Mouse (Mus musculus) bone marrow macrophage, adult 2 months (primary cell): ENCODE measurements around the gene 1700037C18Rik.

ENCODE experiments used
- CTCF ChIP-seq: IDR thresholded peaks from 2 replicates; pipeline ENCODE4 v1.5.1; 2012; ENCODE audit warnings: low read depth, mild to moderate bottlenecking, low read length, moderate library complexity
- POLR2A ChIP-seq: IDR thresholded peaks from 2 replicates; pipeline ENCODE4 v1.6.1; 2012; ENCODE audit warnings: mild to moderate bottlenecking, low read depth, low read length, borderline replicate concordance

DNA sequence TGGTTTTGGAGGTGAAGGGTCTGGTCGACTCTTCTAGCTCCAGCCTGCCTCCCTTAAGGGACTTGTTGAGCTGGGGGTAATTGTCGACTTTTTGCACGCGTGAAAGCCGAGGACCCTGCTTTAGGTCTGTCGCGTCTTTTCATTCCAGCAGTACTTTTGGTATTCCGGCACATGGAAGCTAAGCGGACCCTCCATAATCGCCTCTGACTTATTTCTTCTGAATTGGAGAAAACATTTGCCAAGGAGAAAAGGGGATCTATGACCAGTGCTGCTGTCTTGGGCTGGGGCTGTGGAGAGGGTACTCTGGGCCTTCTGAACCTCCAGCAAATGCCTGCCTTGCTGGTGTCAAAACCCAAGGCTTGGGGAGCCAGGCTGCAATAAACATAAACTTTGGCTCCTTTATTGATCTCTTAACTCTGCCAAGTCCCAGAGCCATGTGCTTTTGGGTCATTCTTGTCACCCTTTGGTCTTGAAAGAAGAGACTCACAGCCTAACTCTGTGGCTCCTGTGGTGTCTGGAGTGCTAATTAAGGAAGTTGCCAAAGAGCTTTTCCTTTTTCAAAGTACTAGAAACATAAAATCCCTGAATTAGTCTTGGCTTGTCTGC lies 23.3 kb downstream of the 1700037C18Rik start:
- no peak for TF ChIP-seq CTCF
- TF ChIP-seq POLR2A: no peak
